Mouse (Mus musculus) R1 (cell line): ENCODE results near the gene Rarres2.
"Not testable (repeated sequence)": the region's sequence is repeated elsewhere in the genome, so short reads cannot be mapped to it uniquely, and the experiment has no call there.

Source experiments
- DNase-seq: peaks from one replicate; pipeline ENCODE4 v3.0.0-alpha.2; 2018; ENCODE audit warnings: low read depth, low spot score

The Rarres2 gene

GRCm38 (mm10) chr6:48540721-48541120, 31.9 kb downstream of the Rarres2 start:
- no peak for DNase-seq

GRCm38 (mm10) chr6:48539860-48540259, 32.7 kb downstream of the Rarres2 start:
- DNase-seq: no peak

- peak; percentile 80 for DNase-seq
Observed at GRCm38 (mm10) chr6:48538841-48539737, 33.5 kb downstream of the Rarres2 start.

- DNase-seq: peak; percentile 92
Observed at GRCm38 (mm10) chr6:48537105-48537954, 35.3 kb downstream of the Rarres2 start, which contains the start of gene Atp6v0e2. TSS of gene Atp6v0e2 (plus strand) at chr6:48537615.

GRCm38 (mm10) chr6:48536091-48536490, 36.5 kb downstream of the Rarres2 start:
- DNase-seq: no peak

- DNase-seq: no peak
Observed at GRCm38 (mm10) chr6:48534913-48535312, 37.7 kb downstream of the Rarres2 start.

- no peak for DNase-seq
Observed at GRCm38 (mm10) chr6:48533475-48533874, 39.1 kb downstream of the Rarres2 start.

GRCm38 (mm10) chr6:48530862-48531261, 41.7 kb downstream of the Rarres2 start:
- DNase-seq: no peak

GRCm38 (mm10) chr6:48529871-48530440, 42.6 kb downstream of the Rarres2 start:
- no peak for DNase-seq

GRCm38 (mm10) chr6:48529261-48529660, 43.3 kb downstream of the Rarres2 start:
- DNase-seq: peak; percentile 33

- DNase-seq: no peak
Observed at GRCm38 (mm10) chr6:48527901-48528300, 44.7 kb downstream of the Rarres2 start.

- DNase-seq: not testable (repeated sequence)
Observed at GRCm38 (mm10) chr6:48524882-48525281, 47.7 kb downstream of the Rarres2 start.
